Mouse (Mus musculus): Measurements from ENCODE around the gene Olfr1318.

The Olfr1318 gene

DNA sequence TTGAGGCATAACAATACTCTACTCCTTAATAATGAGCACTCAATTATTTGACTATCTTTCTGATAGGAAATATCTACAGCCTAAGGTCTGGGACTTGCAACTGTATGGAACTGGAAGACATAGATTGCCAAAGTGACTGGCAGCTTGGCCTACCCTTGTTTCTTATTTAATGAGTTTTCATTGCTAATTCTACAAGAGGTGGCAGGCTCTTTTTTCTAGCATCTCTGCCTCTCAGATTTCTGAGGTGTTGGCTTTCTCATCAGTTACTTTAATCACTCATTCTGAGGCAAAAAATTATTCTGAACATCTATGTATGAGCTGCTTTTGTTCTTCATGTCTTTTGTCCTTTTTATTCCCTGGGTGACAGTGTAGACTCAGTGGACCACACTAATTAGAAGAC, at the start of gene Olfr1318:
TSS of gene Olfr1318 (plus strand) at position 301 of the 400 bp plus-strand sequence.
- DNase-seq: no peak

DNA sequence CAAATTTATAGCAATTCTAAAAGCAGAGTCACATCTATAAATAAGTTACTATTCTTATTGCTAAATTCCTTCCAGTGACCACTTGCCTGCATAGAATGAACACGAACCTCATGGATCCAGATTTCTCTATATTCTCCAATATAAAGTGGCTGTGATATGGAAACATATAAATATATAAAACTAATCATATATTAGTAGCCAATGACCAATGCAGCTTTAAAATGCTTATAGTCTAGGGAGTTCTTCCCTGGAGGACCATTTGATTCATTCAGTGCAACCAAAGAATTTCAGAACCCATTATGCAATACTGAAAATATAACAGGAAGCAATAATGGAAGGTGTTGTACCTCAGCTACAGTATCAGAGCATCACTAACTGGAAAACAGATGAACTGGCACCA, 38.7 kb upstream of the Olfr1318 start, which contains the start of gene Olfr1315-ps1:
TSS of gene Olfr1315-ps1 (minus strand) at position 101 of the 400 bp plus-strand sequence.
- DNase-seq: no peak

- DNase-seq: no peak
Measured at GRCm38 (mm10) chr2:112134877-112135276, 19.1 kb upstream of the Olfr1318 start, which contains the start of gene Olfr1316. TSS of gene Olfr1316 (minus strand) at chr2:112134977.

DNA sequence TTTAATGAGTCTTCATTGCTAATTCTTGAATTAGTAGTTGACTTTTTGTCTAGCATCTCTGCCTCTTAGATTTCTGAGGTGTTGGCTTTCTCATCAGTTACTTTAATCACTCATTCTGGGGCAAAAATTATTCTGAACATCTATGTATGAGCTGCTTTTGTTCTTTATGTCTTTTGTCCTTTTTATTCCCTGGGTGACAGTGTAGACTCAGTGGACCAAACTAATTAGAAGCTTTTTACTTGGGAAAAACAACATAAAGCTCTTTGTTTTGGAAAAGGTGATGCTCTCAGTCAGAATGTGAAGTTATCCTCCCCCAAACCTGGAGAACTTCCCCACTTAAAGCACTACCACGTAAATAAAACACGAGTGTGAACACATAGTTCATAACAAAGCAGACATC, 14.0 kb upstream of the Olfr1318 start, which contains the start of gene Olfr1317:
TSS of gene Olfr1317 (plus strand) at position 301 of the 400 bp plus-strand sequence.
- no peak for DNase-seq

- peak; percentile 13 to 17 for DNase-seq
Measured at GRCm38 (mm10) chr2:112196859-112197258, 42.9 kb downstream of the Olfr1318 start.

GRCm38 (mm10) chr2:112203056-112203455, 49.1 kb downstream of the Olfr1318 start:
- no peak for DNase-seq
